ENCODE assay signal across 31 mouse cellular contexts in genomic region chr10:74220439-74220838, GRCm38 (mm10).
"Had no signal": no experiment of that assay in that cellular context is flagged by ENCODE, and none has a peak within 500 bp of the region (broad histone marks: within the 10 kb centered on the region; RNA-seq: fewer than 3 reads in every experiment).

No protein-coding gene starts in this region.

- DNase-seq: left cerebral cortex, postnatal 4 days; liver; liver, embryonic 13.5 days; liver, postnatal 0 days; lung, adult 18-20 months; lung, adult 2 months; lung, embryonic 14.5 days; lung, postnatal 10 days; lung, postnatal 14 days; lung, postnatal 36 days; lung, postnatal 4 days; midbrain, embryonic 14.5 days had no signal

- H3K27ac ChIP-seq: limb, embryonic 10.5 days; limb, embryonic 12.5 days; limb, embryonic 13.5 days; limb, embryonic 15.5 days; liver, embryonic 12.5 days; liver, embryonic 13.5 days; liver, embryonic 14.5 days; liver, embryonic 15.5 days; lung, embryonic 15.5 days; macrophage; midbrain, embryonic 10.5 days; midbrain, embryonic 12.5 days; midbrain, embryonic 13.5 days; midbrain, embryonic 15.5 days; neural tube, embryonic 12.5 days had no signal

- H3K4me3 ChIP-seq: limb, embryonic 10.5 days; limb, embryonic 12.5 days; limb, embryonic 13.5 days; limb, embryonic 15.5 days; liver, embryonic 12.5 days; liver, embryonic 13.5 days; liver, embryonic 15.5 days; lung, embryonic 15.5 days; megakaryocyte, embryonic 14.5 days; midbrain, embryonic 10.5 days; midbrain, embryonic 12.5 days; midbrain, embryonic 13.5 days; midbrain, embryonic 15.5 days; neural tube, embryonic 12.5 days had no signal

- H3K27me3 ChIP-seq: limb, embryonic 12.5 days; limb, embryonic 13.5 days; limb, embryonic 15.5 days; liver, embryonic 12.5 days; liver, embryonic 13.5 days; liver, embryonic 15.5 days; lung, embryonic 15.5 days; megakaryocyte, embryonic 14.5 days; midbrain, embryonic 12.5 days; midbrain, embryonic 13.5 days; midbrain, embryonic 15.5 days; neural tube, embryonic 12.5 days had no signal

- H3K4me1 ChIP-seq: limb, embryonic 10.5 days; limb, embryonic 12.5 days; limb, embryonic 13.5 days; limb, embryonic 15.5 days; liver, embryonic 12.5 days; liver, embryonic 13.5 days; liver, embryonic 15.5 days; lung, embryonic 15.5 days; megakaryocyte, embryonic 14.5 days; midbrain, embryonic 10.5 days; midbrain, embryonic 12.5 days; midbrain, embryonic 13.5 days; midbrain, embryonic 15.5 days; neural tube, embryonic 12.5 days had no signal

- H3K36me3 ChIP-seq: limb, embryonic 10.5 days; limb, embryonic 12.5 days; limb, embryonic 13.5 days; limb, embryonic 15.5 days; liver, embryonic 12.5 days; liver, embryonic 13.5 days; liver, embryonic 15.5 days; lung, embryonic 15.5 days; midbrain, embryonic 10.5 days; midbrain, embryonic 12.5 days; midbrain, embryonic 13.5 days; midbrain, embryonic 15.5 days; neural tube, embryonic 12.5 days had no signal

- H3K9ac ChIP-seq: limb, embryonic 12.5 days; limb, embryonic 13.5 days; limb, embryonic 15.5 days; liver, embryonic 12.5 days; liver, embryonic 13.5 days; liver, embryonic 14.5 days; liver, embryonic 15.5 days; liver, postnatal 0 days; lung, embryonic 14.5 days; lung, embryonic 15.5 days; midbrain, embryonic 12.5 days; midbrain, embryonic 13.5 days; midbrain, embryonic 15.5 days; neural tube, embryonic 12.5 days had no signal

- H3K9me3 ChIP-seq: limb, embryonic 10.5 days; limb, embryonic 12.5 days; limb, embryonic 13.5 days; limb, embryonic 15.5 days; liver, embryonic 12.5 days; liver, embryonic 13.5 days; liver, embryonic 15.5 days; lung, embryonic 15.5 days; megakaryocyte, embryonic 14.5 days; midbrain, embryonic 10.5 days; midbrain, embryonic 12.5 days; midbrain, embryonic 13.5 days; midbrain, embryonic 15.5 days; neural tube, embryonic 12.5 days had no signal

- H3K4me2 ChIP-seq: limb, embryonic 12.5 days; limb, embryonic 13.5 days; limb, embryonic 15.5 days; liver, embryonic 11.5 days; liver, embryonic 12.5 days; liver, embryonic 13.5 days; liver, embryonic 15.5 days; lung, embryonic 14.5 days; lung, embryonic 15.5 days; midbrain, embryonic 11.5 days; midbrain, embryonic 12.5 days; midbrain, embryonic 13.5 days; midbrain, embryonic 15.5 days; neural tube, embryonic 12.5 days had no signal

- ATAC-seq: liver, embryonic 12.5 days; liver, postnatal 0 days; lung, postnatal 0 days; midbrain, embryonic 13.5 days; midbrain, embryonic 15.5 days; midbrain, embryonic 16.5 days had no signal
